ENCODE assay signal across 8 mouse cellular contexts in genomic region chr15:84682206-84682605, GRCm38 (mm10). TPM values are rescaled to one million over a fixed set of nuclear protein-coding genes. Genes with fewer than 3 reads are reported as not detected.
DNase-seq lines count a peak whose midpoint lies in the region; ATAC-seq and TF ChIP-seq lines count a peak whose summit lies in the region.
"Had no signal": no experiment of that assay in that cellular context is flagged by ENCODE, and none has a peak within 500 bp of the region (broad histone marks: within the 10 kb centered on the region; RNA-seq: fewer than 3 reads in every experiment).

No protein-coding gene starts in this region.

- DNase-seq in lung, embryonic 14.5 days = peak; percentile 26
- no peak for DNase-seq in lung, postnatal 36 days
- DNase-seq in embryonic facial prominence, embryonic 11.5 days (ENCODE audit: low spot score) = no peak
- no peak for DNase-seq in hindbrain, postnatal 0 days (ENCODE audit: low spot score)
- DNase-seq in frontal cortex, postnatal 10 days (ENCODE audit: low spot score in 2 of 2) = no peak
- DNase-seq in B cell, adult 2 months = no peak

- 50% methylated on average over 3 of the region's 3 CpGs for WGBS in lung, embryonic 14.5 days
- 56% methylated on average over 3 of the region's 3 CpGs for WGBS in embryonic facial prominence, embryonic 11.5 days
- 65% methylated on average over 3 of the region's 3 CpGs for WGBS in hindbrain, postnatal 0 days
- WGBS in neural tube, embryonic 12.5 days = 79% methylated on average over 3 of the region's 3 CpGs

- no peaks in the 10 kb centered on the region for H3K36me3 ChIP-seq in lung, embryonic 14.5 days (ENCODE audit: insufficient read depth)
- no peaks in the 10 kb centered on the region for H3K36me3 ChIP-seq in embryonic facial prominence, embryonic 11.5 days (replicated peaks; ENCODE audit: control insufficient read depth, insufficient read depth, low read depth, low read length)
- H3K36me3 ChIP-seq in hindbrain, postnatal 0 days (ENCODE audit: insufficient read depth, low read length) = 0 out of 2 replicates have a peak, but pooled peaks cover 4% of the 10 kb centered on the region
- H3K36me3 ChIP-seq in neural tube, embryonic 12.5 days = no peaks in the 10 kb centered on the region

- H3K4me1 ChIP-seq in lung, embryonic 14.5 days (ENCODE audit: insufficient read depth) = peaks cover 17% of the 10 kb centered on the region
- peaks cover 4% of the 10 kb centered on the region; the same call in 1 of the 2 replicates for H3K4me1 ChIP-seq in embryonic facial prominence, embryonic 11.5 days (ENCODE audit: control insufficient read depth, insufficient read depth, low read length)
- H3K4me1 ChIP-seq in hindbrain, postnatal 0 days (ENCODE audit: insufficient read depth, low read length) = peaks cover 11% of the 10 kb centered on the region
- H3K4me1 ChIP-seq in neural tube, embryonic 12.5 days = peaks cover 29% of the 10 kb centered on the region

- peak overlapping the region; percentile 75; the same call in 1 of the 2 replicates for H3K9ac ChIP-seq in lung, embryonic 14.5 days
- no peak overlapping the region for H3K9ac ChIP-seq in embryonic facial prominence, embryonic 11.5 days (replicated peaks; ENCODE audit: low read length)
- H3K9ac ChIP-seq in hindbrain, postnatal 0 days (replicated peaks; ENCODE audit: low read length) = no peak overlapping the region
- H3K9ac ChIP-seq in neural tube, embryonic 12.5 days = no peak overlapping the region

- H3K27me3 ChIP-seq in lung, embryonic 14.5 days (ENCODE audit: insufficient read depth, low read length) = no peaks in the 10 kb centered on the region
- H3K27me3 ChIP-seq in embryonic facial prominence, embryonic 11.5 days (ENCODE audit: control insufficient read depth, insufficient read depth, low read length) = no peaks in the 10 kb centered on the region
- H3K27me3 ChIP-seq in hindbrain, postnatal 0 days (ENCODE audit: insufficient read depth, low read length) = 0 out of 2 replicates have a peak, but pooled peaks cover 2% of the 10 kb centered on the region
- peaks cover 25% of the 10 kb centered on the region for H3K27me3 ChIP-seq in neural tube, embryonic 12.5 days (replicated peaks)

- ATAC-seq in lung, embryonic 14.5 days (ENCODE audit: insufficient read depth) = no peak
- no peak for ATAC-seq in embryonic facial prominence, embryonic 11.5 days (replicated peaks; ENCODE audit: insufficient number of reproducible peaks, low FRiP score, low TSS enrichment, low read depth)
- ATAC-seq in hindbrain, postnatal 0 days = no peak
- ATAC-seq in neural tube, embryonic 12.5 days (ENCODE audit: low FRiP score, low read depth) = no peak

- peak overlapping the region; percentile 91; the same call in 1 of the 2 replicates for H3K27ac ChIP-seq in lung, embryonic 14.5 days (ENCODE audit: low read depth)
- H3K27ac ChIP-seq in embryonic facial prominence, embryonic 11.5 days (replicated peaks; ENCODE audit: low read depth, low read length) = no peak overlapping the region
- no peak overlapping the region for H3K27ac ChIP-seq in hindbrain, postnatal 0 days
- no peak overlapping the region for H3K27ac ChIP-seq in neural tube, embryonic 12.5 days
- H3K27ac ChIP-seq: left cerebral cortex, adult 2 months had no signal

- no peaks in the 10 kb centered on the region for H3K9me3 ChIP-seq in lung, embryonic 14.5 days (ENCODE audit: low read depth, low read length)
- H3K9me3 ChIP-seq in embryonic facial prominence, embryonic 11.5 days (replicated peaks; ENCODE audit: control insufficient read depth, low read length) = no peaks in the 10 kb centered on the region
- no peaks in the 10 kb centered on the region for H3K9me3 ChIP-seq in hindbrain, postnatal 0 days (ENCODE audit: low read length)
- no peaks in the 10 kb centered on the region for H3K9me3 ChIP-seq in neural tube, embryonic 12.5 days

- no peak for TF ChIP-seq CTCF in lung, embryonic 14.5 days (IDR thresholded peaks at IDR 0.05; ENCODE audit: low read depth)
- TF ChIP-seq CTCF in hindbrain, postnatal 0 days (IDR thresholded peaks at IDR 0.05; ENCODE audit: low read depth) = no peak

- peak overlapping the region; percentile 87 for H3K4me2 ChIP-seq in lung, embryonic 14.5 days
- H3K4me2 ChIP-seq in embryonic facial prominence, embryonic 11.5 days (ENCODE audit: low read depth, low read length) = peak overlapping the region; percentile 99
- H3K4me2 ChIP-seq in hindbrain, postnatal 0 days (ENCODE audit: low read depth, low read length) = peak overlapping the region; percentile 94; the same call in 1 of the 2 replicates
- H3K4me2 ChIP-seq in neural tube, embryonic 12.5 days (replicated peaks) = peak overlapping the region; percentile 98

- H3K4me3 ChIP-seq in lung, embryonic 14.5 days (ENCODE audit: low read depth, low read length) = peak overlapping the region; percentile 82
- H3K4me3 ChIP-seq in embryonic facial prominence, embryonic 11.5 days (ENCODE audit: low read depth, low read length) = no peak overlapping the region
- H3K4me3 ChIP-seq in hindbrain, postnatal 0 days (ENCODE audit: low read length) = no peak overlapping the region
- H3K4me3 ChIP-seq in neural tube, embryonic 12.5 days = no peak overlapping the region

RNA-seq across cellular contexts. Expression of gene Prr5, which starts 12.8 kb away (rescaled TPM):
- polyA plus RNA-seq in lung, embryonic 14.5 days (2014; fragmentation: Nextera tagmentation; extraction: Ambion mirVana) = 24.5 and 27.8 TPM in 2 replicates
- polyA plus RNA-seq in embryonic facial prominence, embryonic 11.5 days (2014; fragmentation: Nextera tagmentation; extraction: Ambion mirVana) = 11.4 and 11.8 TPM in 2 replicates
- total RNA-seq in hindbrain, postnatal 0 days (2014; rRNA removed) = 25.5 and 34.2 TPM in 2 replicates
- polyA plus RNA-seq in hindbrain, postnatal 0 days (2015; fragmentation: Nextera tagmentation; extraction: Ambion mirVana) = 33.2 and 36.6 TPM in 2 replicates
- polyA plus RNA-seq in neural tube, embryonic 12.5 days (2016; fragmentation: Nextera tagmentation; extraction: Ambion mirVana) = 21.0 and 21.4 TPM in 2 replicates

RNA-seq across cellular contexts. Expression of gene Arhgap8, which starts 37.6 kb away (rescaled TPM):
- polyA plus RNA-seq in lung, embryonic 14.5 days (2014; fragmentation: Nextera tagmentation; extraction: Ambion mirVana) = 17.4 and 18.1 TPM in 2 replicates
- polyA plus RNA-seq in embryonic facial prominence, embryonic 11.5 days (2014; fragmentation: Nextera tagmentation; extraction: Ambion mirVana) = 2.8 and 4.2 TPM in 2 replicates
- 0.26 and 1.0 TPM in 2 replicates for total RNA-seq in hindbrain, postnatal 0 days (2014; rRNA removed)
- polyA plus RNA-seq in hindbrain, postnatal 0 days (2015; fragmentation: Nextera tagmentation; extraction: Ambion mirVana) = 0.72 and 0.80 TPM in 2 replicates
- polyA plus RNA-seq in neural tube, embryonic 12.5 days (2016; fragmentation: Nextera tagmentation; extraction: Ambion mirVana) = 2.6 and 4.3 TPM in 2 replicates
- total RNA-seq: left cerebral cortex, adult 2 months had no signal
